Mouse (Mus musculus) forebrain, embryonic 16.5 days (tissue): ENCODE data around the gene Mecom. TPM values are rescaled to one million over a fixed set of nuclear protein-coding genes. Genes with fewer than 3 reads are reported as not detected.

ENCODE experiments used
- ATAC-seq: fragments of 200-750 bp; cut with Nextera tagmentation; 2 replicates; pipeline ENCODE4 v1.8.0; 2017; ENCODE audit warnings: mild to moderate bottlenecking, moderate library complexity
- H3K27ac ChIP-seq: fragments of 300-500 bp; sonication (generic); 2 replicates; pipeline ENCODE4 v1.5.1; 2014; ENCODE audit warnings: low read length, control low read depth
- H3K27me3 ChIP-seq: fragments of 300-500 bp; sonication (generic); replicated peaks from 2 replicates; pipeline ENCODE4 v1.6.1; 2014; ENCODE audit warnings: low read length; ENCODE audit not compliant: control insufficient read depth, insufficient read depth
- H3K36me3 ChIP-seq: fragments of 300-500 bp; sonication (generic); 2 replicates; pipeline ENCODE4 v1.6.1; 2014; ENCODE audit not compliant: control insufficient read depth, insufficient read depth
- H3K4me1 ChIP-seq: fragments of 300-500 bp; sonication (generic); replicated peaks from 2 replicates; pipeline ENCODE4 v1.6.1; 2014; ENCODE audit warnings: low read length; ENCODE audit not compliant: control insufficient read depth, insufficient read depth
- H3K4me2 ChIP-seq: fragments of 300-500 bp; sonication (generic); 2 replicates; pipeline ENCODE4 v1.6.1; 2014; ENCODE audit warnings: mild to moderate bottlenecking, low read length, control low read depth
- H3K4me3 ChIP-seq: fragments of 300-500 bp; sonication (generic); replicated peaks from 2 replicates; pipeline ENCODE4 v1.5.1; 2014; ENCODE audit warnings: mild to moderate bottlenecking, low read length, control low read depth
- H3K9ac ChIP-seq: fragments of 300-500 bp; sonication (generic); replicated peaks from 2 replicates; pipeline ENCODE4 v1.6.1; 2014; ENCODE audit warnings: low read depth, low read length, control low read depth
- H3K9me3 ChIP-seq: fragments of 300-500 bp; sonication (generic); 2 replicates; pipeline ENCODE4 v1.6.1; 2016; ENCODE audit warnings: low read length; ENCODE audit not compliant: control insufficient read depth
- WGBS: fragments of 180-500 bp; shearing (Covaris S2); extraction: QIAGEN DNeasy Blood & Tissue Kit; methylation state at CpG from one replicate; pipeline ENCODE4 v1.1.7; 2014; 5-methylcytosine and 5-hydroxymethylcytosine counted together
- polyA plus RNA-seq: library from polyadenylated mRNA; unstranded; fragments of >200 nt; fragmentation: Nextera tagmentation; extraction: Ambion mirVana; gene quantifications from 2 replicates; pipeline ENCODE4 v1.2.1, GENCODE M21; 2015

Gene Mecom
- polyA plus RNA-seq, 1 experiment from 2014 or later: 2.1 TPM

DNA sequence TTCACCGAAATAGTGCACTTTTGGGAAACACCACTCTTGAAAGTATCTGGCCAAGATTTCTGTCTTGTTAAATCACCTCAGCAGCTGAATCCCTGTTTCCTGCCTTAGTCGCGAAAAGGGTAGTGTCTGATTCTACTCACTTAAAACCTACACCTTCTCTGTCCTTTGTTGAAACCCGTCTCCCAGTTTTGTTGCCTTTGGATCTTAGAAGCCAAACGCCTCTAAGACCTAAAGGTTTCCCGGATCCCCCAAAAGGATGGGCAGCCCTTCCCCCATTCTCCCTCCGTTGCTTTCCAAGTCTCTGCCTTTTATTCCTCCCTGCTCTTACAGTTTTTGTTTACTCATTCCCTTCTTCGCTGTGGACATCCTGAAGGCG lies 32.0 kb downstream of the Mecom start:
- peaks cover 15% of the 10 kb centered on the region for H3K4me1 ChIP-seq
- ATAC-seq: no peak
- no peaks in the 10 kb centered on the region for H3K9me3 ChIP-seq
- H3K4me2 ChIP-seq: no peak overlapping the region
- no peak overlapping the region for H3K4me3 ChIP-seq
- no peak overlapping the region for H3K27ac ChIP-seq
- no peak overlapping the region for H3K9ac ChIP-seq
- WGBS: 14% methylated on average over 9 of the region's 9 CpGs
- H3K27me3 ChIP-seq: peaks cover 39% of the 10 kb centered on the region
- no peaks in the 10 kb centered on the region for H3K36me3 ChIP-seq

DNA sequence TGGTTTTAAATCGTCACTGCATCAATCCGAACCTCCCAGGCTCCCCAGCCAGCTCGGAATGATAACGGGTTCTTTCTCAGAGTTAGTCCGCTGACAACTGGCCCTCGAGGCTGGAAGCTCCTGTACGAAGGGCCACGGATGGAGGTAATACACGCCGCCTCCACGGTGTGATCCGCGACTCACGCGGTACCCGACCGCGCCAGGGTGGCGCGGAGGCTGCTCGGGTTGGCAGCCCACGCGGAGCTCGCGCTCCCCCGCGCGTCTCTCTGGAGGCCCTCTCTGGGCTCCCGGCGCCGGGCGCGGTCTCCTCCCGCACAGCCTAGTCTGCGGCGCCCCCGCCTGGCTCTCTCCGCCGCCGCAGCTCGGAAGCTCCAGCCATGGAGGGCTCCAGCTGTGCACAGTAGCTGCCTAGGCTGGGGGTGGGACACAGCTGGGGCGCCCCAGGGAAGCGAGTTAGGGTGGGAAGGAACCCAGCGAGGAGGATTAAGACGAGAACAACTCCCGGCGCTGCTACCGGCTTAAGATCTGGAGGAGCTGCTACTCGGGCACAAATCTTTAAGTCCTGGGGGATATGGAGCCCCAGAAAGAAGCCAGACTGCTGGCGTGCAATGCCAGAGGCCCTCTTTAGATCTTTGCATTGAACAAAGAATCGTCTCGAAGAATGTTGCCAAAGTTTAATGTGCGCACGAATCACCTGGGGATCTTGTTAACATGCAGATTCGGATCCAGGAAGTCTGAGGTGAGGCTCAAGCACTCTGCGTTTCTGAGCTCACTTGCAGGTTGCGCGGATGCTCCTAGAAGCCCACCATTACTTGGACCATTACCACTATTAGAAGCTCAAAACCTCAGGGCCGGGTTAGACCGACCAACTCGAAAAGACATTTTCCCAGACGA lies 32.7 kb downstream of the Mecom start:
- Histone ChIP-seq H3K4me3 (peak overlapping the region; percentile 26), H3K27me3 (peaks cover 45% of the 10 kb centered on the region), H3K4me2 (peak overlapping the region; percentile 44), H3K9me3 (no peaks in the 10 kb centered on the region), H3K27ac (no peak overlapping the region), H3K36me3 (no peaks in the 10 kb centered on the region), H3K9ac (no peak overlapping the region), H3K4me1 (peaks cover 15% of the 10 kb centered on the region)
- ATAC-seq: peak; percentile 88
- 2% methylated on average over 61 of the region's 62 CpGs for WGBS

- peaks cover 51% of the 10 kb centered on the region for H3K27me3 ChIP-seq
Observed at GRCm38 (mm10) chr3:30514051-30514754, 33.6 kb downstream of the Mecom start.

GRCm38 (mm10) chr3:30513314-30513997 lies 34.4 kb downstream of the Mecom start:
- ATAC-seq: no peak
- WGBS: 4% methylated on average over 16 of the region's 16 CpGs
- Histone ChIP-seq H3K9me3 (no peaks in the 10 kb centered on the region), H3K27me3 (peaks cover 57% of the 10 kb centered on the region), H3K27ac (no peak overlapping the region), H3K9ac (no peak overlapping the region), H3K4me2 (no peak overlapping the region; the same call in 1 of the 2 replicates), H3K36me3 (no peaks in the 10 kb centered on the region), H3K4me1 (peaks cover 28% of the 10 kb centered on the region), H3K4me3 (no peak overlapping the region)

More at GRCm38 (mm10) chr3:30514051-30514754, 33.6 kb downstream of the Mecom start:
- ATAC-seq: 0 out of 2 replicates have a peak, but pooled peaks have one; percentile 7
- H3K9me3 ChIP-seq: no peaks in the 10 kb centered on the region
- no peak overlapping the region for H3K9ac ChIP-seq
- H3K27ac ChIP-seq: no peak overlapping the region
- under 1% methylated on average over 52 of the region's 52 CpGs for WGBS
- peak overlapping the region; percentile 44 for H3K4me2 ChIP-seq
- peak overlapping the region; percentile 26 for H3K4me3 ChIP-seq
- H3K4me1 ChIP-seq: peaks cover 20% of the 10 kb centered on the region
- no peaks in the 10 kb centered on the region for H3K36me3 ChIP-seq

- Histone ChIP-seq H3K4me2 (no peak overlapping the region), H3K27me3 (peaks cover 59% of the 10 kb centered on the region), H3K9ac (no peak overlapping the region), H3K4me3 (no peak overlapping the region), H3K27ac (no peak overlapping the region), H3K9me3 (no peaks in the 10 kb centered on the region), H3K36me3 (no peaks in the 10 kb centered on the region), H3K4me1 (peaks cover 37% of the 10 kb centered on the region)
- WGBS: 5% methylated on average over 12 of the region's 12 CpGs
- ATAC-seq: no peak
Observed at GRCm38 (mm10) chr3:30512459-30513030, 35.3 kb downstream of the Mecom start.

GRCm38 (mm10) chr3:30511796-30512195 lies 36.0 kb downstream of the Mecom start:
- Histone ChIP-seq H3K4me2 (no peak overlapping the region), H3K27me3 (peaks cover 56% of the 10 kb centered on the region), H3K9ac (no peak overlapping the region), H3K36me3 (no peaks in the 10 kb centered on the region), H3K27ac (no peak overlapping the region), H3K4me1 (peaks cover 44% of the 10 kb centered on the region), H3K9me3 (no peaks in the 10 kb centered on the region), H3K4me3 (no peak overlapping the region)
- no peak for ATAC-seq
- WGBS: 17% methylated on average over 7 of the region's 7 CpGs

DNA sequence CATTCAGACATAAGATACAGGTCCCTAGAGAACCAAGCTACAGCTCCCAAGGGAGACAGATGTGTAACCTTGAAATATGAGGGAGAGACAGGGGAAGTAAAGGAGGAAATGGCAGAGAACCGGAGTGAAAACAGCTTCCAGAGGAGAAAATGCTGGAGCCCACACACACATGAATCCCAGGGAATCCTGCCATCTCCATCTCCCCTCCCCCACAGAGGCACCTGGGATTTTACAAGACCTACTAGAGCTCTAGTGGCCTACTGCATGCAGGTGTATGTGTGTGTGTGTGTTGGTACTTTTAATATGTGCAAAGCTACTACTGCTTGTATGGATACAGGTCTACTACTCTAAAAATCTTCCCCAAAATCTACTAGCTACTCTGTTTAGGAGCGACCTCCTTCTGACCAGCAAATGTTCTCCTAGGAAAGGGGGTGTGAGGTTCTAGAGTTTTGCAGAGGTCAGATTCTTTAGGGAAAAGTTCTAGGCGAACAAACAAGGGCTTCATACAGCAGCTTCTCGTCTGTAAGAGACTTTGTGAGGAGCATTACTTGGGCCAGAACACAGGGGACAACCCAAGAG lies 36.7 kb downstream of the Mecom start:
- H3K4me3 ChIP-seq: no peak overlapping the region
- WGBS: 34% methylated on average over 4 of the region's 4 CpGs
- H3K9ac ChIP-seq: no peak overlapping the region
- no peaks in the 10 kb centered on the region for H3K36me3 ChIP-seq
- ATAC-seq: no peak
- peaks cover 52% of the 10 kb centered on the region for H3K27me3 ChIP-seq
- H3K4me2 ChIP-seq: no peak overlapping the region
- no peak overlapping the region for H3K27ac ChIP-seq
- peaks cover 46% of the 10 kb centered on the region for H3K4me1 ChIP-seq
- no peaks in the 10 kb centered on the region for H3K9me3 ChIP-seq

- 13% methylated on average over 8 of the region's 8 CpGs for WGBS
- H3K9me3 ChIP-seq: no peaks in the 10 kb centered on the region
- H3K4me1 ChIP-seq: peaks cover 46% of the 10 kb centered on the region
- no peak overlapping the region for H3K4me2 ChIP-seq
- H3K9ac ChIP-seq: no peak overlapping the region
- H3K4me3 ChIP-seq: no peak overlapping the region
- ATAC-seq: no peak
- no peaks in the 10 kb centered on the region for H3K36me3 ChIP-seq
- peaks cover 52% of the 10 kb centered on the region for H3K27me3 ChIP-seq
- no peak overlapping the region for H3K27ac ChIP-seq
Observed at GRCm38 (mm10) chr3:30510646-30511045, 37.2 kb downstream of the Mecom start.
